Mouse (Mus musculus): ENCODE measurements at regions not wholly inside any gene's neighbourhood (a gene's known extent, or its start where the extent isn't known, plus 50 kb on each side); places are given as distances from the start of the nearest gene placed in this dataset.
"Not testable (repeated sequence)": the region's sequence is repeated elsewhere in the genome, so short reads cannot be mapped to it uniquely, and the experiment has no call there.

DNA sequence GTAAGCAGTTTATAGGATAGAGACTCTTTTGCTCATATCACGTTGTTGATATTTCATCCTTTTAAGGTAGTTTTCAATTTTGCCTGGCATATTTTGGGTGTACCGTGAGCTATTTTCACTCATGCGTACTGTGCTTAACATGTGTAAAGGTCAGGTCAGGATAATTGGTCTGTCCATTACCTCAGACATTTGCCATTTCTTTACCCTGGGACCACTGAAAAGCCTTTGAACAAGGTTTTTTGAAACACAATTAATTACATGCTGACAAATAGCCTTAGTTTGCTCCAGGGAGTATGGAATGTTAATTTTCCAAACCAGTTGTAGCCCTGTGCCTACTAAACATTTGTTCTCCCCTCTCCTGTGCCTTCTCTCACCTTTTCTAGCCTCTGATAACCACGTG is 347.3 kb upstream of the Nrsn1 start:
- intact Hi-C loops (cut with DNase I), result no loop called here
- DNase-seq, result no peak

DNA sequence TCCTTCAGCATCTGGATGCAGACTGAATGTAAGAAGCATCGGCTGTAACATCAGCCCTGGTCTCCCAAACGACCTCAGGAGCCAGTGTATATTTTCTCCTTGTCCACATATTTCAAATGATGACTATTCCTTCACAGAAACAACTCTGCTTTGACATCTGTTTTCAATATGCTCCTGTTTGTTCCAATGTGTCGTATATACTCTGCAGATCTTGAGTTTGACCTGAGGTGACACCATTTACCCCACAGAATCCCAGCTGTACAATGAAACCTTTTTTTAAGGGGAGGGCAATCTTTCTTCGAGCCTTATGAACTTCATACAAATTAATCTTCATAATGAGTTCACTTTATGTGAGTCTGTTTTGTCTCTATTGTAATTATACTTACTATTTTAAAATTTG is 341.7 kb upstream of the Nrsn1 start:
- no peak for DNase-seq
- intact Hi-C loops (cut with DNase I), result no loop called here

DNA sequence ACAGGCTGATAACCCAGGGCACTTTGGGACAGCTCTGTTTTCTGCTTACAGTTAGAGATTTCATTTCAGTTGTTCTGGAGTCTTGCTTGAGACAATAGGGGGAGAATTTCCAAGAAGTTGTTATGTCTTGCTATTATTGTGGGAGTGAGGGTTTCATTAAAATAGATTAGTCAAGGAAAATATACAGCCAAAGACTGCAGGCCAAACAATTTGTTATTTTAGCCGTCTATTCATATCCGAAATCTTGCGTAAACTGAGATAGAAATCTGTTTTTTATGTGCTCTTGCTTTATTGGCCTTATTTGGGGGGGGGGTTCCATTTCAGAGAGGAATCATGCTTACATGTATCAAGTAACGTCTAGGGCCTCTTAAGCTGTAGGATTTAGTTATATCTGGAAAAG is 339.3 kb upstream of the Nrsn1 start:
- no peak for DNase-seq
- intact Hi-C loops (cut with DNase I), result no loop called here

DNA sequence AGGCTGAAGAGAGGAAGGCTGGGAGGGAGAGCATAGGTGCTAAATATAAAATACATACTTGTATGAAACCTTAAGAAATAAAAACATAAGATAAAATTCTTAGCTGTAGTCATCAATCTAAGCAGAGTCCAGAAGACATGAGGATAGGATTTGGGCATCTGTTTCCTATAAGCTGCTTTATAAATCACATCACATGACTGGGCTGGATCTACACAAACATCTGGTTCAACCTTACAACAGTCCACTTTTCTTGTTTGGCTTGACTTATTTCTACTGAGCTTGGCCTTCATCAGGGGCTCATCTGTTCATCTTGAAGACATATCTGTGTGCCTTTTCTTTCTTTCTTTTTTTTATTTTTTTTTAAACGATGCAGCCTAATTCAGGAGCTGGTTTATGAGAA is 338.9 kb upstream of the Nrsn1 start:
- intact Hi-C loops (cut with DNase I), result no loop called here
- no peak for DNase-seq

GRCm38 (mm10) chr13:25601351-25601750 is 331.0 kb upstream of the Nrsn1 start:
- DNase-seq; intact Hi-C loops (cut with DNase I): not testable (repeated sequence)

- intact Hi-C loops (cut with DNase I), result no loop called here
- no peak for DNase-seq
These were observed 324.3 kb upstream of the Nrsn1 start for GRCm38 (mm10) chr13:25594629-25595028.

- intact Hi-C loops (cut with DNase I), result no loop called here
- DNase-seq, result no peak
These were observed 300.3 kb upstream of the Nrsn1 start for GRCm38 (mm10) chr13:25570641-25571040.

DNA sequence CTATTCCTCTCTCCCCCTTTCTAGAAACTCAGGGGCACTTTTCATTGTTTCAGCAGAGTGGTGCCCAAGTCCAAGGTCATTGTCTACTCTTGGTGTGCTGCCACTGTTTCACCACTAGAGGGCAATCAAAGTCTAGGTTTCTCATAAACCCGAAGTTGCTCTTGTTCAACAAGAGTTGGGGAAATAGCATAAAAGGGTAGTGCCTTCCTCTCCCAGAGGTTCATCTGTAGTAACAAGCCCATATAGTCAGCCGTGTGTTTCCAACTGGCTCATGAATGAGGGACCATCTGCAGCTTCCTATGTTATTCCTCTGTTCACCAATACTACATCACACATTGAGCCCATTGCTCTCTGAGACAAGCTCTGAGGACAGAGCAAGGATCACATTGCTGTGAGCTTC is 292.4 kb upstream of the Nrsn1 start:
- no peak for DNase-seq
- intact Hi-C loops (cut with DNase I), result no loop called here

DNA sequence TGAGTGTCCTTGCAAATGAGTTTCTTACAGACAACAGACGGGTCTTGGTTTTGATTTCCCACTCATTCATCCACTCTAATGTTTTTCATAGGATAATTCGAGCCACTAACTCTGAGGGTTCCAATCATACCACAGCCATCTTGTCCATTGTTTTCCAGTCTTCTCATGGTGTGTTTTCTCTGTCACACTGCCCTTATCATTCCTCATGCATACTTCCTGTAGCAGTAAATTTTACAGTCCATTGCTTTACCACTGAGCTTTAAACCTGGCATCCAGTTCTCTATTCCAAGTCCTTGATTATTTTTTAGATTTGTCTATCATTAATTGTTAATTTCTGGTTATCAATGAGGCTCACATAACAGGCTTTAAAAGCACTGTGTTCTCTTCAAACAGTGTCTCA is 290.0 kb upstream of the Nrsn1 start:
- intact Hi-C loops (cut with DNase I), result no loop called here
- no peak for DNase-seq

DNA sequence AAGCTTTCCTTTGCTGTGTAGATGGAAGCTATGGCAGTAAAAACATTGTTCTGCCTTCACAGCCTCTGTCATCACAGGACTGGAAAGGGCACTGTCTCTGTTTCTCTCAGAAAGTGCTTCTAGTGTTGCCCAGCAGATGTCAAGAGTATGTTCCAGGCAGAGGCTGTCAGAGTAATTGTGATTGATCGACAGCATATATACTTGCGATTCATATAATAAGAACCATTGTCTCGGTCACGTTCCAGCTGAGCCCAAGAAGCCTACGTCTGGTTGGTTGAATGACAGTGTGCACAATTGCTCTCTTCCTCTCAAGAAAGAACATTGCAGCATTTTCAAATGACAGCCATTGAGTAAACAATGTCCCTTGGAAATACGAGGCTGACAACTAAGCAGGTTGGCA is 284.7 kb upstream of the Nrsn1 start:
- intact Hi-C loops (cut with DNase I), result no loop called here
- no peak for DNase-seq

DNA sequence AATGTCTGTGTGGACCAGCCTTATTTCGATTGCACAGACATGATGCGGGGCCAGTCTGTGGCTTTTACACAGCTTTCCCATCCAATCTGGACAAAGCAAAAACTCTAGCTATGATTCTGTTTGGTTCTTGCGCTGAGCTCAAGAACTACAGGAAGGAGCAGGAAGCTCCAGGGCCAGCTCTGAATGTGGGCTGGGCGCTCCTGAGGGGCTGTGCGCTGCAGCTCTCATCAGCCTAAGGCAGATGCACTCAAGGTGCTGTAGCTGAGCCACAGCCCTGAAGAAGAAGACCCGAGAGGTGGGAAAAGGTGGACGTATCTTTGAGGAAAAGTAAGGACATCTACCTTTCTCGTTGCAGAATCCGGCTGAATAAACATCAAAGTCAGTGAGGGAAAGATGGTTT is 278.2 kb upstream of the Nrsn1 start:
- intact Hi-C loops (cut with DNase I), result no loop called here
- no peak for DNase-seq

DNA sequence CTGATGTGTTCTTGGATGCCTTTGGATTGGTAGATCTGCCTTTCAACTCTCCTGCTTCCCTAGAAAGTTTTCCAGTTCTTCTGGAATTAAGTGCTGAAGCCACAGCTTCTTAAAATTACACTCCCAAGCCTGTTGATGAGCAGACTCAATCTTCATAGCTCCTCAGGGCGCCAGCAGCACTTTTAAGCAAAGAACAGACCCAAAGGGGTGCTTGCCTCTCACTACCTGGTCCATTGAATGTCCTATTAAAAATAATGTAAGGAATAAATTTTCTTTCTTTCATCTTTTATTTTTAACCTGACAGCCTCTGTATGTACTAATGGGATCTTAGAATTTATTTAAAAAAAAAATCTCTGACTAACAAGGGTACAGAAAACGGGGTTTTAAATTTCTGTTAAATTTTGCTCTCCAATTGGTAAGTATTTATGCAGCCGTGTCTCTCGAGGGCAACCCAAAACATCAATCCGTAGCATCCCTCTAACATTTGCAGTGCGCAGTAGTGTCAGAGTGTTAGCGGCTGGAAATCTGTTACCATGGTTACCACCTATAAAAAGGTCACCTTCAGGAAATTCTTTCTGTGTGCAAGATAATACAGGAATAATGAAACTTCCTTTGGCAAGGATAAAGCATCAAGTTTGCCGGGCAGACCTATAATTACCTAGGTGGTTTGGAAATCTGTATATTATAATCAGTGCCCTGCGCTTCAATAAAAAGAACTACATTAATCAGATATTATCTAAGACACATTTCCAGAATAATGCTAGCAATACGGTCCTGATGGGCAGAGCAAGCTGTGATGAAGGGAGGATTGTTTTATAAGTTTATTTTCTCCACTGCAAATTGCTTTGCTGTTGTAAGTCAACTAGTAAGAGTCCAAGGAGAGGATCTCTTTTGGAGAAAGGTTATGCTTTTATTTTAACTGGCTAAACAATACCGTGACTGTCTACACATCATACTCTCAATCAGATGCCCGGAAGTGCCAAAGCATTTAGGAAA is 277.1 kb upstream of the Nrsn1 start:
- no peak for DNase-seq
- intact Hi-C loops (cut with DNase I), result no loop called here

DNA sequence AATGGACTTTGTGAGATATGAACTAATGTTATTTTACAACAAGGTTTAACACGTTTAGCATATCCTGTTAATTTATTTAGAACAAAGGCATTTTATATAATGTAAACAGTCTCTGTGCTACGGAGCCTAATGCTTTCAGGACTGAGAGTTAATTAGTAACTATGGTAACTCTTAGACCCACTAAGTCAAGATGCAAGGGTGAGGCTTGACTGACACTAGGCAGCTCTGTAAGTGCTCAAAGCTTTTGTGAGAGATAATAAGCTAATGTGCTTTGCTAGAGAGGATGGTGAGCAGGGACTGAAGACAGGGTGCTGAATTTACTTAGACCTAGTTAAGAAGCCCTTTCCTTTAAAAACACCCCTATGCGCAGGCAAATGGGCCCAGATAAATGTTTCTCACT is 253.8 kb upstream of the Nrsn1 start:
- no peak for DNase-seq
- intact Hi-C loops (cut with DNase I), result no loop called here

DNA sequence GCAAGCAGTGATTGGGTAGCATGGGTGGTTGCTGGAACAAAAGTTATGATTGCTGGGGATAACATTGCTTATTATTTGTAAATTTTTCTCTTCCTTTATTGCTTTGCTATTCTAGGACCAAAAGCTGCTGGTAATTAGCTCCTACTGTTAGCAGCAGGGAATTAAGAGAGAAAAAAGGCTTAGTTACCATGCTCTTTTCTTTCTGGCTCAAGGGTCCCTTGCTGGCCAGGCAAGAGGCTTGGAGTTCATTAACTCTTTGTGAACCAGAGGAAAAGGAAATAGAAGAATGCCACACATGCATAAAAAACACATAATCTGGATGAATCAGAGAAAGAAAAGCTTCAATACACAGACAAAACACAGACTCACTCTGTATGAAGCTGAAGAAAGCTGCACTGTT is 237.1 kb upstream of the Nrsn1 start:
- DNase-seq, result no peak
- intact Hi-C loops (cut with DNase I), result no loop called here

DNA sequence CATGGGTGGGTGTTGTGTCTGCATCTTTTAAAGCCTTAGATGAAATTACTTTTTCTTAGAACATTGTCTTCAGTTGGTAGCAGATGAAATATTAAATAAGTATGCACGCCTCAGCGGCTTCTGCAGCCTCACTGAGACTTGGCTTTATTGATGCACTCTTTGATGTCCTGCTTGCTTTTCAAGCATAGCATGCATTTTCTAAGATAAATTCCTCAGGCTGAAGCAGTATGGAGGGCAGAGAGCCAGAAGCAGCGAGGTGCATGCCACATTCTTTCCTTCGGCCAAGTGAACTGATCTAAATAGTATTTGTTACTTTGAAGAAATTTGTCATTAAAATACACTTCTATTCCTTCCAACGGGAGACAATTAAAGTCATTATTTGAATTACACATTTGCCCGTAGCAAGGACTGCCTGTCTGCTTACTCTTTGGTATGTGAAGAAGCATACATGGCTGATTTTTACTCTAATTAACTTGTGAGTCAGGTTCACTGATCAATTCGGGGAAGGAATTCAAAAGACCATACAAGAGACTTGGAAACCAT is 224.3 kb upstream of the Nrsn1 start:
- intact Hi-C loops (cut with DNase I), result no loop called here
- DNase-seq, result no peak

DNA sequence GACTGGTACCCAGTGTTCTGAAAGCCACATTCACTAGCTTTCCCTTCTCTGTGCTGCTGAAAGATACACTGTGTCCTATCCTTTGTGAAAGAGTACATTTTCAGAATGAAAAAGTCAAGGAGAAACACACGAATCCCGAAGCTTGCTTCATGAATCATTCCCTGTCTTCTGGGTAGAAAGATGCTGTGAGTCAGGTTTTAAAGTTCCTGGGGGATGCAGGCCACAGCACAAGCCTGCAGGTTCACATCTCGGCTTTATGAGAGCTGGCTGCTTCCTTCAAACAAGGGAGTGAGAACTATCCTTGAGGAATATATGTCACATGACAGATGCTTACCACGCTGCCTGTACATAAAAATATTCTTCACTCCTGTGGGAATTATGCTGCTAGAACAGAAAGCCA is 219.7 kb upstream of the Nrsn1 start:
- no peak for DNase-seq
- intact Hi-C loops (cut with DNase I), result no loop called here

DNA sequence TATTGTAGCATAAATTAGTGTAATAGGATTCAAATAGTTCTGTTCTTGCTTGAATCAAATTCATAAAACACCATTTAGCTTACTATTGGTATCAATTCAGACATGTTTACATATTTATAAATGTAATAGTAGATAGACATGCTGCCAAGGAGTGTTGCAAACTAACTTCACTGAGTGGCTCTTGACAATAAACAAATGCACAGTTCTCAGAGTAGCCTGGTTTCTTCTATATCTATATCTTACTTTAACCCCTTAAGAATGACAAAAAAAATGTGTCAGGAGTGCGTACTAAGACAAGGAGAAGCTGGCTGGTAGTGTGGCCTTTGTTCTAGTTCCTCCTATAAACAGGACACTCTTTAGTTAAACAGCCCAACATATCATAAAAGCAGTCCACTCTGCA is 213.0 kb upstream of the Nrsn1 start:
- intact Hi-C loops (cut with DNase I), result no loop called here
- no peak for DNase-seq

DNA sequence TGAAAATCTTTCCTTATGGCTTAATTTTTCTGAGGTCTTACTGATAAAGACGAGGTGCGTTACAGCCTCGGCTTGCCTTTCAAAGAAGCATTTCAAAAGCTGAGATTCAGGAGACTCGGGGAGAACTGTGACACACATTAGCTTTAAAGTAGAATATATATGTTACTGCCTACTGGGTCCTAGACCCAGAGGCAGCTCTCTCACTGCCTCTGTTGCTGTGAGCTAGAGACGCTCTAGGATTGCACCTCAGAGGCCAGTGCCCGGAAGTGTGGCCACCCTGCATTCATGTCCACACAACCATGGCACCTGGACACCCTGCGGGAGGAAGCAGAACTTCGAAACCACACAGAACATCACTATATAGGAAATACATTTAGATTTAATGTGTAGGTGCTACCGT is 181.6 kb upstream of the Nrsn1 start:
- intact Hi-C loops (cut with DNase I), result no loop called here
- DNase-seq, result no peak

DNA sequence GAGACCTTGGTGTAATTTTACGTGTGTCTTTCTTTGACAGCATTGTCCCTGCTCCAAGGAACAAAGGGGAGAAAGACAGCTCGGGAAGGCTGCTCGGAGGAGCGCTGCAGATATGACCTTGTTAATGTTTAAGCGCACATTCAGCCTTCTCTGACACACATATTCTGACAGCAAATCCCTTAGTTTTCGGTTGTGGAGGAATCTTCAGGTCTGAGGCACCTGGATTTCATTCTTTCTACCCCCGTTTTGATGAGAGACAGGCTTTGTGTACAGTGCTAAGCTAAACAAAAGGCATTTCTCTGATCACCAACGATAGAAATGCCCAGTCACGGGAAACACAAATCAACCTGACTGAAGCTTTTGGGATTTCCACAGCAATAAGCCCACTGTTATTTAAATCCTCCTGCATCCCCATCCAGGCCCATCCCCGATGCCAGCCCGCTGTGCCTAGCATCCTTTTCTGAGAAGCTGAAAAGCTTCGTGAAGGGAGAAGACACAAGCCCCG is 181.1 kb upstream of the Nrsn1 start:
- DNase-seq, result no peak
- intact Hi-C loops (cut with DNase I), result no loop called here

- DNase-seq, result no peak
- intact Hi-C loops (cut with DNase I), result no loop called here
These were observed 159.6 kb upstream of the Nrsn1 start for GRCm38 (mm10) chr13:25429701-25430418.

GRCm38 (mm10) chr13:25403182-25403795 is 133.0 kb upstream of the Nrsn1 start:
- no peak for DNase-seq
- intact Hi-C loops (cut with DNase I), result no loop called here
